Mouse (Mus musculus) liver, embryonic 14.5 days (tissue): ENCODE measurements around the gene Cuedc1. TPM values are rescaled to one million over a fixed set of nuclear protein-coding genes. Genes with fewer than 3 reads are reported as not detected.

Experiments used
- ATAC-seq: fragments of 200-750 bp; cut with Nextera tagmentation; 2 replicates; pipeline ENCODE4 v1.8.0; 2017; ENCODE audit warnings: moderate number of reproducible peaks, mild to moderate bottlenecking, moderate library complexity; ENCODE audit not compliant: insufficient read depth
- DNase-seq, 3 experiments: peaks; one replicate each; pipeline ENCODE4 v3.0.0-alpha.2; 2012 to 2013; ENCODE audit warnings: low read depth in 3 of 3, low spot score in 3 of 3
- H3K27ac ChIP-seq: fragments of 300-500 bp; sonication (generic); 2 replicates; pipeline ENCODE4 v1.5.1; 2014; ENCODE audit warnings: moderate library complexity, mild to moderate bottlenecking, control low read depth, inconsistent platforms
- H3K27me3 ChIP-seq: fragments of 300-500 bp; sonication (generic); 2 replicates; pipeline ENCODE4 v1.6.1; 2014; ENCODE audit warnings: mild to moderate bottlenecking, low read length, moderate library complexity; ENCODE audit not compliant: control insufficient read depth, insufficient read depth
- H3K36me3 ChIP-seq: fragments of 300-500 bp; sonication (generic); replicated peaks from 2 replicates; pipeline ENCODE4 v1.6.1; 2014; ENCODE audit warnings: low read depth; ENCODE audit not compliant: control insufficient read depth, insufficient read depth
- H3K4me1 ChIP-seq, 2 experiments: fragments of 200-500 bp in 1 of 2; fragments of 300-500 bp in 1 of 2; sonication (generic) in 1 of 2; replicated peaks; 2 replicates each; pipeline ENCODE4 v1.6.1; 2012 to 2014; ENCODE audit warnings: antibody characterized with exemption in 1 of 2, inconsistent platforms in 1 of 2, low read length in 1 of 2; ENCODE audit not compliant: control insufficient read depth in 2 of 2, insufficient read depth in 2 of 2
- H3K4me2 ChIP-seq: fragments of 300-500 bp; sonication (generic); 2 replicates; pipeline ENCODE4 v1.6.1; 2014; ENCODE audit warnings: low read depth, mild to moderate bottlenecking, control low read depth, moderate library complexity
- H3K4me3 ChIP-seq, 2 experiments: fragments of 200-500 bp in 1 of 2; fragments of 300-500 bp in 1 of 2; sonication (generic) in 1 of 2; 2 replicates each; pipeline ENCODE4 v1.5.1; 2012 to 2014; ENCODE audit warnings: low read depth in 2 of 2, low read length in 2 of 2, mild to moderate bottlenecking in 2 of 2, control low read depth in 1 of 2, inconsistent platforms in 1 of 2, moderate library complexity in 1 of 2; ENCODE audit not compliant: insufficient read depth in 1 of 2
- H3K9ac ChIP-seq: fragments of 300-500 bp; sonication (generic); replicated peaks from 2 replicates; pipeline ENCODE4 v1.6.1; 2014; ENCODE audit warnings: mild to moderate bottlenecking, control low read depth, moderate library complexity
- H3K9me3 ChIP-seq: fragments of 300-500 bp; sonication (generic); 2 replicates; pipeline ENCODE4 v1.6.1; 2016; ENCODE audit warnings: low read length, mixed read lengths; ENCODE audit not compliant: control insufficient read depth
- CTCF ChIP-seq: IDR thresholded peaks from 2 replicates; pipeline ENCODE4 v1.5.1; 2016; ENCODE audit warnings: antibody characterized with exemption, low read depth, control low read depth
- EP300 ChIP-seq: IDR thresholded peaks from 2 replicates; pipeline ENCODE4 v1.6.1; 2016; ENCODE audit warnings: antibody characterized with exemption, low read depth
- WGBS: fragments of 180-500 bp; shearing (Covaris S2); extraction: QIAGEN DNeasy Blood & Tissue Kit; methylation state at CpG from one replicate; pipeline ENCODE4 v1.1.7; 2014; ENCODE audit not compliant: insufficient replicate concordance; 5-methylcytosine and 5-hydroxymethylcytosine counted together
- polyA plus RNA-seq, 2 experiments: library from polyadenylated mRNA; depleted of rRNA in 1 of 2; stranded (reverse) in 1 of 2; unstranded in 1 of 2; fragments of >200 nt; fragmentation: Nextera tagmentation in 1 of 2; extraction: Ambion mirVana in 1 of 2; gene quantifications; 2 replicates each; pipeline versions ENCODE4 v1.2.1 to v1.2.3; 2012 to 2014

The Cuedc1 gene
- polyA plus RNA-seq, 2 experiments: 0.36 to 0.96 TPM

DNA sequence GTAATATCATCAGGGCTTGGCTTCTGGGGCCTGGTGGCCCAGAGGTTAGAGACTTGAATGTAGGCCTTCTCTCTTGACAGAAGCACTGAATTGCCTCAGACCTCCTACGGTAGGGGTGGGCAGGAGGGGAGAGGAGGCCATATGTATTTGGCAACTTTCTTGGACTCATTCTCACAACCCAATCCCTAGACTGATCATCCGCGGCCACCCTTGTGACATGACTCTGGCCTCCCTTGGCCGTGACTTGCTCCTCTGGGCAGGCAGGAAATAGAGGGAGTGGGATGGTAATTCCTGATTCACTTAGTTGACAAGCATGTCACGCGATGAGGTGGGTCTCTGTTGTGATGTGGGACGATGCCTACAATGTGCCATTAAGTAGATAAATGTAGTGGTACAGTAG lies 68.6 kb downstream of the Cuedc1 start:
- 69% methylated on average over 7 of the region's 7 CpGs for WGBS
- H3K27me3 ChIP-seq: no peaks in the 10 kb centered on the region; the same call in none of the 2 replicates
- DNase-seq (no peak), ATAC-seq (no peak)
- TF ChIP-seq EP300 (no peak), CTCF (no peak)
- H3K27ac ChIP-seq: no peak overlapping the region
- H3K9ac ChIP-seq: no peak overlapping the region
- no peaks in the 10 kb centered on the region for H3K36me3 ChIP-seq
- H3K4me1 ChIP-seq: peaks cover 0 to 7% of the 10 kb centered on the region in 2 experiments; a peak in 1 of 4 replicates
- H3K4me2 ChIP-seq: no peak overlapping the region
- no peak overlapping the region for H3K4me3 ChIP-seq
- no peaks in the 10 kb centered on the region for H3K9me3 ChIP-seq

DNA sequence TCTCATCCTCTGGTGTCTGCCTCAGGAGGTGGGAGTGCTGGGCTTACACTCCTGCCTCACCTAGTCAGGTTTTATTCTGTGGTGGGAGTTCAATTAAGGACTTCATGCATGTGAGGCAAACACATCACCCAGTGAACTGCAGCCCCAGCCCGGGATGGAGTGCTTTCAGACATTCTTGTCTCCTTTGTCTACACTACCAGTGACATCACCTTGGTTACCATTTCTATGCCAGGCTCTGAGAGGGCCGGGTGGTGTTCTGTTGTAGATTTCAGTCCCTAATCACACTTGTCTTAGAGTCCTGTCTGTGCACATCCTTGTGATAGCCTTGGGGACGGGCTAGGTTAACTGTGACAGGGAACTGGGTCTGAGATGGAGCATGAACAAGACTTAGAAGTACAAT lies 70.8 kb downstream of the Cuedc1 start:
- ATAC-seq: no peak
- no peak for TF ChIP-seq CTCF
- H3K4me1 ChIP-seq: peaks cover 0 to 9% of the 10 kb centered on the region in 2 experiments; a peak in 1 of 4 replicates
- no peaks in the 10 kb centered on the region for H3K36me3 ChIP-seq
- H3K27ac ChIP-seq: no peak overlapping the region
- no peaks in the 10 kb centered on the region; the same call in none of the 2 replicates for H3K27me3 ChIP-seq
- DNase-seq: no peak
- no peaks in the 10 kb centered on the region for H3K9me3 ChIP-seq
- no peak overlapping the region for H3K9ac ChIP-seq
- H3K4me2 ChIP-seq: no peak overlapping the region
- no peak overlapping the region for H3K4me3 ChIP-seq
- WGBS: 34% methylated on average over 3 of the region's 3 CpGs

DNA sequence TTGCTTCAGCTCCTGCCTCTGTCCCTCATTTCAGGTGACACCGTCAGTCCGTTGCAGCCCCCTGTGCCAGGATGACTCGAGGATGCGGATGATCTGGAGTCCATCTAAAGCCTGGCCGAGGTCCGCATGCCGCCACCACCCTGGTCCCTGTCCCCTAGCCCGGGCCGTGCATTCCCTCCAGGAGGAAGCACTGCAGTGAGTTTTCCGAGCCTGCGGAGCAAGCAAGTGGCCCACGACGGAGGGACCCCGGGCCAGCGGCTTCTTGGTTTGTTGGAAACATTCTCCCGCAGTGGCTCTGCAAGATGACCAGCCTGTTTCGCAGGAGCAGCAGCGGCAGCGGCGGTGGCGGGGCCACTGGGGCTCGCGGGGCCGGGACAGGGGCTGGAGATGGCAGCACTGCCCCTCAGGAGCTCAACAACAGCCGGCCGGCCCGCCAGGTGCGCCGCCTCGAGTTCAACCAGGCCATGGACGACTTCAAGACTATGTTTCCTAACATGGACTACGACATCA lies 71.7 kb downstream of the Cuedc1 start:
- Histone ChIP-seq H3K9ac (no peak overlapping the region), H3K4me2 (no peak overlapping the region), H3K27me3 (no peaks in the 10 kb centered on the region; the same call in none of the 2 replicates), H3K36me3 (no peaks in the 10 kb centered on the region), H3K9me3 (no peaks in the 10 kb centered on the region), H3K4me3 (no peak overlapping the region), H3K4me1 (peaks cover 0 to 9% of the 10 kb centered on the region in 2 experiments; a peak in 1 of 4 replicates), H3K27ac (no peak overlapping the region)
- TF ChIP-seq CTCF (no peak), EP300 (no peak)
- DNase-seq (no peak), ATAC-seq (no peak)
- whole genome bisulfite sequencing: 39% methylated on average over 32 of the region's 32 CpGs

DNA sequence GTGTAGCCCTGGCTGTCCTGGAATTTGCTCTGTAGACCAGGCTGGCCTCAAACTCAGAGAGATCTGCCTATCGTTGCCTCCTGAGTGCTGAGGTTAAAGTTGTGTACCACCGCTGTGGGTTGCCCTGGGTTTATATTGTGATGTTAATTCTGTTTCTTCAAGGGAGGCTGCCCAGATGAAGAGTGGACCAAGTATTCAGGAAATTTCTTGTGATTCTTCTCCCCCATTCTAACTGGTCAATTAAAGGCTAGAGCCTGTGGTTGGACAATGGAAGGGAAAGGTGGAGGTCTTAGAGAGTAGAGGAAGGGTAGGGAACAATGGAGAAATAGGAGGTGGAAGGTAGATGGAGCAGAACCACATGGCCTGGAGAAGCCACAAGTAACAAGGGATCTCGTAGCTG lies 72.7 kb downstream of the Cuedc1 start:
- Histone ChIP-seq H3K4me1 (peaks cover 0 to 7% of the 10 kb centered on the region in 2 experiments; a peak in 1 of 4 replicates), H3K27me3 (no peaks in the 10 kb centered on the region; the same call in none of the 2 replicates)
- ATAC-seq: no peak

DNA sequence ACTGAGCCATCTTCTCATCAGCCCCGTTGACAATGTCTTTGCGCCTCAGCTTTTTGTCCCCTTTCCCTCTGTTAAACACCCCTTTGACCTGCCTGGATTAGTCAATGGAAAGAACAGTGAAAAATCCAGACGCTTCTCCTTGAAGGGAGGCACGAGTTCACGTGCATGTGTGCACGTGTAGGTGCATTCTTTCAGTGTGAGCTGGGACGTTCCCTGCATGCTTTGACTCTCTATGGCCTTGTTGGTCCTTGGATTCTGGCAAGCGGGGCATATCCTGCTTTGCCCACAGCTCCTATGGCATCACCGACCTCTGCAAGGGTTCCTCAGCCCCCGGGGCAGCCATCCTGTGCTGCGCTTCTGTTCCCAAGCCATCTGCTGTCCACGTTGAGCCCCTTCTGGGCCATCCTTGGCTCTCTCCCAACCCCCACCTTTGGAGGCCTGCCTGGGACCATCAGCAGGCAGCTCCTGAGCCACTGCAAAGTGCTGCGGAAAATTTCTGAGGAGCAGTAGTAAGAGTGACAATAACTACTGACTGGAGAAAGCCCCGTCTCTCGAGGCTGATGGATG lies 74.1 kb downstream of the Cuedc1 start:
- TF ChIP-seq CTCF: no peak
- no peak for TF ChIP-seq EP300
- no peak overlapping the region for H3K9ac ChIP-seq
- WGBS: 68% methylated on average over 15 of the region's 15 CpGs
- H3K27me3 ChIP-seq: no peaks in the 10 kb centered on the region; the same call in none of the 2 replicates
- DNase-seq (no peak), ATAC-seq (no peak)
- H3K27ac ChIP-seq: no peak overlapping the region
- H3K4me2 ChIP-seq: no peak overlapping the region
- no peaks in the 10 kb centered on the region for H3K9me3 ChIP-seq
- H3K4me1 ChIP-seq: peaks cover 0 to 5% of the 10 kb centered on the region in 2 experiments; a peak in 1 of 4 replicates
- no peak overlapping the region for H3K4me3 ChIP-seq
- H3K36me3 ChIP-seq: no peaks in the 10 kb centered on the region

More for the DNA sequence above, 72.7 kb downstream of the Cuedc1 start:
- H3K27ac ChIP-seq: no peak overlapping the region
- H3K9ac ChIP-seq: no peak overlapping the region
- no peak overlapping the region for H3K4me3 ChIP-seq
- WGBS: 53% methylated on average over 3 of the region's 3 CpGs
- H3K36me3 ChIP-seq: no peaks in the 10 kb centered on the region
- TF ChIP-seq EP300: no peak
- no peak for TF ChIP-seq CTCF
- no peak overlapping the region for H3K4me2 ChIP-seq
- DNase-seq: no peak
- H3K9me3 ChIP-seq: no peaks in the 10 kb centered on the region
